In the genomic region with DNA sequence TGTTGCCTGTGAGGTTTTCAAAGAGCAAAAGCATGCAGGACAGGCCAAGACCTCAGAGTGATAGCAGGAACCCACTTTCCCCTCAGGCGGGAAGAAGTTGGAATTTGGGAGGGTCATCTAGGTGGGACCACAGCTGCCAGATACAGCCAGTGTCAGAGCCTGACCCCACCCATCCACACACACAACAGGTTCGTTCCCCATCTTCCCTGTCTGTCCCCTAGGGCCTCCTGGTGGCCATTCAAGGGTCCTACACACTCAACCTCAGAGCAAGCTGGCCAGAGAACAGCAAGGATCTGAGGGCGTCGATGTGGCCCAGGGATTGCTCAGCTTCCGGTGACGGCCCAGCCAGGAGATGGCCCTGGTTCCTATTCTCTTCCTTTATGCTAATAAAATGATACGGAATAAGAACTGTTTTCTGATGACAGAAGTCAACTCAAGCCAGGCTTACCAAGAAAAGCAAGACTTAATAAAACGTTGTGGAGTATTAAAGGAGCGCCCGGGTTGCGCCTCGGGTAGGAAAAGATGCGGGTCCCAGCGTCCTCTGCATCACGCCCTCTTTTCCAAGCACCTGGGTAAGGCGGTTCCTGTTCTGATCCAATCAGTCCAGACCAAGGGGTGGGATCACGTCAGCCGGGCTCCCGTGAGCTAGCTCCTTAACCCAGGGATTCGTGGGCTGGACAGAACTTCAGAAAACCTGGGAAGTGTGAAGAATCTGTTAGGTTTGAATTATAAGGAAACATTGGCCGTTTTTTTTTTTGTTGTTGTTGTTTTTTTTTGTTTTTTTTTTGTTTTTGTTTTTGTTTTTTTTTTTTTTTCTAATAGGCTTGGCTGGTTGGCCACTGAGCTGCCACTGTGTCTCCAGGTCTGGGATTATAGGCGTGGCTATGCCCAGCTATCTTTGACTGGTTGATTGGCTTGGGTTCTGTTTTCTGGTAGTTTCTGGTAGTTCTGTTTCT, we compare ENCODE assay signal across 8 mouse cellular contexts.
DNase-seq lines count a peak whose midpoint lies in the region; ATAC-seq and TF ChIP-seq lines count a peak whose summit lies in the region.

No protein-coding gene starts in this region.

- DNase-seq in layer of hippocampus, adult 2 months (ENCODE audit: low spot score in 2 of 2) = no peak
- no peak for DNase-seq in layer of hippocampus, adult 9-11 months
- peak; percentile 27 for DNase-seq in T-cell, adult 2 months (ENCODE audit: low spot score)
- DNase-seq in retina, embryonic 14.5 days (ENCODE audit: low spot score) = peak; percentile 49
- DNase-seq in urinary bladder, postnatal 4 days (ENCODE audit: low spot score in 2 of 2) = no peak
- no peak for DNase-seq in urinary bladder, postnatal 10 days (ENCODE audit: low spot score)

- H3K9me3 ChIP-seq in intestine, embryonic 16.5 days (ENCODE audit: control insufficient read depth, low read length) = no peaks in the 10 kb centered on the region; the same call in 1 of the 2 replicates

- WGBS in intestine, embryonic 16.5 days = 48% methylated on average over 22 of the region's 22 CpGs

- H3K4me2 ChIP-seq in intestine, embryonic 16.5 days (ENCODE audit: low read depth, low read length) = no peak overlapping the region

- no peak overlapping the region for H3K9ac ChIP-seq in intestine, embryonic 16.5 days (ENCODE audit: low read depth, low read length)

- no peaks in the 10 kb centered on the region for H3K27me3 ChIP-seq in intestine, embryonic 16.5 days (replicated peaks; ENCODE audit: control insufficient read depth, insufficient read depth, low read length)

- no peaks in the 10 kb centered on the region for H3K36me3 ChIP-seq in intestine, embryonic 16.5 days (ENCODE audit: control insufficient read depth, insufficient read depth, low read length)

- H3K27ac ChIP-seq in layer of hippocampus, adult 2 months = no peak overlapping the region
- H3K27ac ChIP-seq in intestine, embryonic 16.5 days (ENCODE audit: low read length) = no peak overlapping the region

- H3K4me3 ChIP-seq in layer of hippocampus, adult 2 months = no peak overlapping the region
- H3K4me3 ChIP-seq in intestine, embryonic 16.5 days (ENCODE audit: low read length) = no peak overlapping the region

- peak; percentile 69 for TF ChIP-seq CTCF in layer of hippocampus, adult 2 months (conservative IDR thresholded peaks at IDR 0.05)

- H3K4me1 ChIP-seq in intestine, embryonic 16.5 days (ENCODE audit: control insufficient read depth, insufficient read depth, low read length) = peaks cover 10% of the 10 kb centered on the region

- peak; percentile 50 for ATAC-seq in erythroid progenitor cell, adult 5-6 weeks (replicated peaks; ENCODE audit: low FRiP score, poor library complexity, severe bottlenecking)
- ATAC-seq in intestine, embryonic 16.5 days = no peak

Comparison
In these comparisons a context has a peak if more than half of its experiments do, and no peak if none do; other contexts are left out.
1. DNase-seq: peak in T-cell, adult 2 months (single experiment) and retina, embryonic 14.5 days (single experiment); none in layer of hippocampus, adult 2 months (0 of 2), layer of hippocampus, adult 9-11 months (single experiment), urinary bladder, postnatal 4 days (0 of 2) and urinary bladder, postnatal 10 days (single experiment).